Mouse (Mus musculus): ENCODE measurements at regions not wholly inside any gene's neighbourhood (a gene's known extent, or its start where the extent isn't known, plus 50 kb on each side); places are given as distances from the start of the nearest gene placed in this dataset.

DNA sequence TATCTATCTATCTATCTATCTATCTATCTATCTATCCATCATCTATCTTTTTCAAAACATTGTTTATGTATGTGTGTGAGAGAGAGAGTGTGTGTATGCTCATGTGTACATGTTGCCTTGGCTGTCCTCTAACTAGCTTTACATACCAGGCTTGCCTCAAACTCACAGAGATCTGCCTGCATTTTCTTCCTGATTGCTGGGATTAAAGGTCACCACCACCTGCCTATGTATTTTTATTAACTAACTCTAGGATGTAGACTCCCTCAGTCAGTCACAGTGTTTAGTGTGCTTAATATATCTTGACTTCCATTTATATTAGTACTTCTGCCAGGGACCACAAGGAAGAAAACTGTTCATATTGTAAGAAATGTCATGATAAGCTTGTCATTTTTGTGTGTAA is 69.0 kb upstream of the Tigd2 start:
- DNase-seq (ENCODE audit: low spot score) = no peak
- no peak for ATAC-seq (ENCODE audit: low FRiP score, low TSS enrichment)
- no peak for TF ChIP-seq EP300 (optimal IDR thresholded peaks at IDR 0.05)
- no peak for TF ChIP-seq CTCF (IDR thresholded peaks at IDR 0.05; ENCODE audit: low read depth)
- Histone ChIP-seq H3K9ac (ENCODE audit: low read length) (no peak overlapping the region), H3K4me1 (replicated peaks; ENCODE audit: control insufficient read depth, insufficient read depth) (no peaks in the 10 kb centered on the region), H3K9me3 (ENCODE audit: control insufficient read depth, low read length) (no peaks in the 10 kb centered on the region), H3K4me2 (replicated peaks; ENCODE audit: low read depth) (no peak overlapping the region), H3K27me3 (ENCODE audit: control insufficient read depth, insufficient read depth, low read length) (no peaks in the 10 kb centered on the region), H3K36me3 (ENCODE audit: control insufficient read depth, insufficient read depth, low read length) (no peaks in the 10 kb centered on the region), H3K4me3 (ENCODE audit: low read depth, low read length) (no peak overlapping the region), H3K27ac (replicated peaks) (no peak overlapping the region)

DNA sequence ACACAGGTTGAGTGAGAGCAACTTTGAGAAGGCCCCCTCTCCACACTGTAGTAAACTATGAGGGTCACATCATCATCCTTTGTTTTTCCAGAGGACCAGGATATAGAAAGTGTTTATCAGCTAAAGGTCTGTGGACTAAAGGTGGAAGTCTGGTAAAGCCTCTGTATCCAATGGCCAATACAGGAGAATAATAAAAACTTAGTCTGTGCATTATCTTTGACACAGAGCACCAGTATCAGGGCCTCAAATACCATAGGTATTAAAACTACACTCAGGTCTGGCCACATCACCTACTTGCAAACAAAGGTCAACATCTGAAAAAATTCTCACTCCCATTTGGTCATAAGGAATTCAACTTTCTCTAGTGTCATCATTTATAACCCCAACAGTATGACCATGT is 66.6 kb upstream of the Tigd2 start:
- Histone ChIP-seq H3K9ac (ENCODE audit: low read length) (no peak overlapping the region), H3K36me3 (ENCODE audit: control insufficient read depth, insufficient read depth, low read length) (no peaks in the 10 kb centered on the region), H3K4me3 (ENCODE audit: low read depth, low read length) (no peak overlapping the region), H3K4me1 (replicated peaks; ENCODE audit: control insufficient read depth, insufficient read depth) (no peaks in the 10 kb centered on the region), H3K4me2 (replicated peaks; ENCODE audit: low read depth) (no peak overlapping the region), H3K27me3 (ENCODE audit: control insufficient read depth, insufficient read depth, low read length) (no peaks in the 10 kb centered on the region), H3K9me3 (ENCODE audit: control insufficient read depth, low read length) (no peaks in the 10 kb centered on the region), H3K27ac (replicated peaks) (no peak overlapping the region)
- DNase-seq (ENCODE audit: low spot score) (no peak), ATAC-seq (ENCODE audit: low FRiP score, low TSS enrichment) (no peak)
- TF ChIP-seq CTCF (IDR thresholded peaks at IDR 0.05; ENCODE audit: low read depth) (no peak), EP300 (optimal IDR thresholded peaks at IDR 0.05) (no peak)

GRCm38 (mm10) chr6:59147421-59147820 is 61.2 kb upstream of the Tigd2 start:
- Histone ChIP-seq H3K27me3 (ENCODE audit: control insufficient read depth, insufficient read depth, low read length) (no peaks in the 10 kb centered on the region), H3K9ac (ENCODE audit: low read length) (no peak overlapping the region), H3K4me3 (ENCODE audit: low read depth, low read length) (no peak overlapping the region), H3K4me1 (replicated peaks; ENCODE audit: control insufficient read depth, insufficient read depth) (no peaks in the 10 kb centered on the region), H3K4me2 (replicated peaks; ENCODE audit: low read depth) (no peak overlapping the region), H3K27ac (replicated peaks) (no peak overlapping the region), H3K9me3 (ENCODE audit: control insufficient read depth, low read length) (no peaks in the 10 kb centered on the region), H3K36me3 (ENCODE audit: control insufficient read depth, insufficient read depth, low read length) (no peaks in the 10 kb centered on the region)
- no peak for DNase-seq (ENCODE audit: low spot score)
- TF ChIP-seq EP300 (optimal IDR thresholded peaks at IDR 0.05) (no peak), CTCF (IDR thresholded peaks at IDR 0.05; ENCODE audit: low read depth) (no peak)
- no peak for ATAC-seq (ENCODE audit: low FRiP score, low TSS enrichment)
- WGBS = 28% methylated on average over 1 of the region's 1 CpGs

DNA sequence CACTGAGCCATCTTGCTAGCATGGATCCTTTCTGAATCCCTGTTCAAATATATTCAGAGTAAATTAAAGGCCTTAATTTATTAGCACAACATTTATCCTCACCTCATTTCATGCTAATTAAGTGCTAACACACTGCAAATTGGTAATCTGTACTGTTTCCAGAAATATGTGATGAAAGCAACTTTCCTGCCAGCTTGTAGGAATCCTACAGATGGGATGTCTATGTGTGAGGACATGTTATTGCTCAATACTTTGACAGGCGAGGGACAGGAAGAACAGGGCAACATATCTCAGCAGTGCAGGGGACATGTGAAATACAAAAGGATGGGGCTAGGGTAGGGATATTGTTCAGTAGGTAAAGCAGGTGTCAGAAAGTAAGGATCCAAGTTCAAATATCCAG is 53.0 kb upstream of the Tigd2 start:
- WGBS = 67% methylated on average over 1 of the region's 1 CpGs
- Histone ChIP-seq H3K9me3 (ENCODE audit: control insufficient read depth, low read length) (no peaks in the 10 kb centered on the region), H3K36me3 (ENCODE audit: control insufficient read depth, insufficient read depth, low read length) (no peaks in the 10 kb centered on the region), H3K4me2 (replicated peaks; ENCODE audit: low read depth) (no peak overlapping the region), H3K27ac (replicated peaks) (no peak overlapping the region), H3K4me1 (replicated peaks; ENCODE audit: control insufficient read depth, insufficient read depth) (no peaks in the 10 kb centered on the region), H3K27me3 (ENCODE audit: control insufficient read depth, insufficient read depth, low read length) (no peaks in the 10 kb centered on the region), H3K9ac (ENCODE audit: low read length) (no peak overlapping the region), H3K4me3 (ENCODE audit: low read depth, low read length) (no peak overlapping the region)
- no peak for TF ChIP-seq EP300 (optimal IDR thresholded peaks at IDR 0.05)
- TF ChIP-seq CTCF (IDR thresholded peaks at IDR 0.05; ENCODE audit: low read depth) = no peak
- ATAC-seq (ENCODE audit: low FRiP score, low TSS enrichment) (no peak), DNase-seq (ENCODE audit: low spot score) (no peak)

Measured in stomach, postnatal 0 days (tissue).